Mouse (Mus musculus) G1E (cell line): ENCODE measurements around the gene Rrp12. TPM values are rescaled to one million over a fixed set of nuclear protein-coding genes. Genes with fewer than 3 reads are reported as not detected.
A peak's percentile ranks its signal among the peaks of the same experiment; 100 is the strongest.
"Not testable (repeated sequence)": the region's sequence is repeated elsewhere in the genome, so short reads cannot be mapped to it uniquely, and the experiment has no call there.

Experiments
- ATAC-seq: 2 replicates; pipeline ENCODE4 v1.8.0; 2016; ENCODE audit warnings: mild to moderate bottlenecking; ENCODE audit not compliant: insufficient number of reproducible peaks, poor library complexity, low FRiP score, severe bottlenecking; ENCODE audit errors: extremely low read depth
- DNase-seq: peaks from one replicate; pipeline ENCODE4 v3.0.0; 2012; ENCODE audit warnings: low spot score
- H3K27me3 ChIP-seq: 2 replicates; pipeline ENCODE4 v1.6.1; 2012; ENCODE audit warnings: mild to moderate bottlenecking, low read length, inconsistent platforms; ENCODE audit not compliant: insufficient read depth
- H3K36me3 ChIP-seq: replicated peaks from 2 replicates; pipeline ENCODE3; 2012; ENCODE audit warnings: mild to moderate bottlenecking, inconsistent platforms
- H3K4me1 ChIP-seq: 2 replicates; pipeline ENCODE4 v1.6.1; 2012; ENCODE audit warnings: low read depth, low read length, inconsistent platforms, mixed read lengths; ENCODE audit not compliant: insufficient read depth
- H3K4me3 ChIP-seq: 2 replicates; pipeline ENCODE4 v1.5.1; 2012; ENCODE audit warnings: low read depth, mild to moderate bottlenecking, inconsistent platforms, low read length, moderate library complexity, mixed read lengths
- H3K9me3 ChIP-seq: replicated peaks from 2 replicates; pipeline ENCODE4 v1.6.1; 2012; ENCODE audit warnings: inconsistent platforms
- CTCF ChIP-seq: IDR thresholded peaks from 2 replicates; pipeline ENCODE4 v1.5.1; 2012; ENCODE audit warnings: low read depth, low read length, inconsistent platforms, mixed read lengths
- GATA1 ChIP-seq: IDR thresholded peaks from 2 replicates; pipeline ENCODE4 v1.6.1; 2012; ENCODE audit warnings: borderline replicate concordance, low read length, inconsistent platforms, mixed read lengths
- GATA2 ChIP-seq: IDR thresholded peaks from 2 replicates; pipeline ENCODE4 v1.6.1; 2012; ENCODE audit warnings: low read depth, low read length, inconsistent platforms, borderline replicate concordance
- POLR2AphosphoS5 ChIP-seq: IDR thresholded peaks from 2 replicates; pipeline ENCODE4 v1.6.1; 2012; ENCODE audit warnings: low read depth, low read length, inconsistent platforms; ENCODE audit not compliant: insufficient replicate concordance
- TAL1 ChIP-seq: conservative IDR thresholded peaks from 2 replicates; pipeline ENCODE4 v1.6.1; 2012; ENCODE audit warnings: low read depth, low read length, inconsistent platforms, mixed read lengths
- polyA plus RNA-seq: library from polyadenylated mRNA; stranded (reverse); fragments of >175 nt; gene quantifications from 2 replicates; pipeline ENCODE4 v1.2.3, GENCODE M21; 2012
- total RNA-seq, 2 experiments: library from RNA; stranded (forward) in 1 of 2; stranded (reverse) in 1 of 2; fragments of 200-1000 nt in 1 of 2; fragments of >200 nt in 1 of 2; fragmentation: Nextera tagmentation in 1 of 2; gene quantifications; 2 replicates each; pipeline ENCODE4 v1.2.3; 2014 to 2017

Rrp12 gene
- total and polyA plus RNA-seq, 3 experiments = 14.9 to 33.8 (median 16.5) TPM

GRCm38 (mm10) chr19:41872285-41872684, 23.7 kb downstream of the Rrp12 start:
- peaks cover 93% of the 10 kb centered on the region for H3K36me3 ChIP-seq
- DNase-seq = no peak
- peaks cover 11% of the 10 kb centered on the region for H3K4me1 ChIP-seq
- no peak for ATAC-seq
- H3K4me3 ChIP-seq = no peak overlapping the region
- no peaks in the 10 kb centered on the region for H3K9me3 ChIP-seq
- no peaks in the 10 kb centered on the region for H3K27me3 ChIP-seq
- no peak for TF ChIP-seq TAL1
- no peak for TF ChIP-seq GATA1
- TF ChIP-seq POLR2AphosphoS5 = no peak
- TF ChIP-seq GATA2 = no peak
- no peak for TF ChIP-seq CTCF

GRCm38 (mm10) chr19:41869946-41870345, 26.0 kb downstream of the Rrp12 start:
- peaks cover 11% of the 10 kb centered on the region for H3K4me1 ChIP-seq
- not testable (repeated sequence) for DNase-seq, H3K27me3 ChIP-seq, ATAC-seq, H3K4me3 ChIP-seq, H3K9me3 ChIP-seq
- H3K36me3 ChIP-seq = peaks cover 94% of the 10 kb centered on the region

- TF ChIP-seq GATA1 (no peak), TAL1 (no peak)
- no peaks in the 10 kb centered on the region for H3K27me3 ChIP-seq
- no peak for ATAC-seq
- peaks cover 6% of the 10 kb centered on the region for H3K4me1 ChIP-seq
- no peaks in the 10 kb centered on the region for H3K9me3 ChIP-seq
- peaks cover 94% of the 10 kb centered on the region for H3K36me3 ChIP-seq
- DNase-seq = no peak
- no peak overlapping the region for H3K4me3 ChIP-seq
Measured at GRCm38 (mm10) chr19:41869296-41869695, 26.7 kb downstream of the Rrp12 start.

GRCm38 (mm10) chr19:41866707-41867106, 29.3 kb downstream of the Rrp12 start:
- no peaks in the 10 kb centered on the region; the same call in 1 of the 2 replicates for H3K4me1 ChIP-seq
- H3K9me3 ChIP-seq = no peaks in the 10 kb centered on the region
- ATAC-seq (no peak), DNase-seq (no peak)
- H3K36me3 ChIP-seq = peaks cover 94% of the 10 kb centered on the region
- TF ChIP-seq GATA2 = no peak
- no peak for TF ChIP-seq TAL1
- TF ChIP-seq CTCF = no peak
- no peak for TF ChIP-seq POLR2AphosphoS5
- no peak for TF ChIP-seq GATA1
- no peak overlapping the region for H3K4me3 ChIP-seq
- H3K27me3 ChIP-seq = no peaks in the 10 kb centered on the region

- H3K4me3 ChIP-seq = peak overlapping the region; percentile 43; the same call in 1 of the 2 replicates
- H3K4me1 ChIP-seq = peaks cover 46% of the 10 kb centered on the region
- DNase-seq = no peak
- ATAC-seq = no peak
- H3K27me3 ChIP-seq = no peaks in the 10 kb centered on the region
- H3K36me3 ChIP-seq = peaks cover 42% of the 10 kb centered on the region
- H3K9me3 ChIP-seq = peaks cover under 1% of the 10 kb centered on the region; the same call in 1 of the 2 replicates
- TF ChIP-seq GATA1 (no peak), GATA2 (no peak), TAL1 (no peak), POLR2AphosphoS5 (no peak), CTCF (no peak)
Measured at GRCm38 (mm10) chr19:41857816-41858310, 38.1 kb downstream of the Rrp12 start.

GRCm38 (mm10) chr19:41857086-41857762, 38.7 kb downstream of the Rrp12 start:
- Histone ChIP-seq H3K36me3 (peaks cover 40% of the 10 kb centered on the region), H3K9me3 (peaks cover 5% of the 10 kb centered on the region), H3K27me3 (no peaks in the 10 kb centered on the region), H3K4me1 (peaks cover 51% of the 10 kb centered on the region), H3K4me3 (peak overlapping the region; percentile 7; the same call in 1 of the 2 replicates)
- TF ChIP-seq TAL1 (peak; percentile 64), CTCF (no peak)
- ATAC-seq = peak; percentile 57
- peak; percentile 49 for DNase-seq

GRCm38 (mm10) chr19:41852423-41852822, 43.5 kb downstream of the Rrp12 start:
- TF ChIP-seq GATA2 (no peak), CTCF (no peak), TAL1 (no peak), GATA1 (no peak), POLR2AphosphoS5 (no peak)
- no peaks in the 10 kb centered on the region for H3K27me3 ChIP-seq
- peaks cover 58% of the 10 kb centered on the region for H3K4me1 ChIP-seq
- no peak for DNase-seq
- ATAC-seq = no peak
- H3K4me3 ChIP-seq = no peak overlapping the region
- peaks cover 5% of the 10 kb centered on the region for H3K9me3 ChIP-seq
- peaks cover 6% of the 10 kb centered on the region for H3K36me3 ChIP-seq
